Mouse (Mus musculus): ENCODE measurements at regions not wholly inside any gene's neighbourhood (a gene's known extent, or its start where the extent isn't known, plus 50 kb on each side); places are given as distances from the start of the nearest gene placed in this dataset.

- DNase-seq = no peak
Observed at GRCm38 (mm10) chr4:8992171-8992570, 753.3 kb upstream of the Car8 start.

- DNase-seq = no peak
Observed at GRCm38 (mm10) chr4:8990551-8990950, 751.7 kb upstream of the Car8 start.

DNA sequence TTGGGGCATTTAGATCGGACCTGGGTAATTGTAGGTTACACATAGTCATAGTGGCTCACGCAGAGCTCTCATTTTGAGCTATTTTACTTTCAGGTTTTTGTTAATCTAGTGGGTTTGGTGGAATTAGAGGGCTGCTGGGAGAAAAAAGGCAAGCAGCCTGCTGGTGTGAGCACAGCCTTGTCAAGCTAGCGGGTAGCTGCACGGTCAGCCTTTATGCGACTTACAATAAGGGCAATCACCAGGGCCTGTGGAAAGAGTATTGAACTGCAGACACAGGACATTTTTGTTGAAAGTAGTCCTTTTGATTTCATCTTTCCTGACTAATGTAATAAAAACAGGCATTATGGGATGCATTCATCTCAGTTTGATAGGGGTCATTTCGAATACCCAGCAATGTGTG, 750.8 kb upstream of the Car8 start:
- DNase-seq = no peak

DNA sequence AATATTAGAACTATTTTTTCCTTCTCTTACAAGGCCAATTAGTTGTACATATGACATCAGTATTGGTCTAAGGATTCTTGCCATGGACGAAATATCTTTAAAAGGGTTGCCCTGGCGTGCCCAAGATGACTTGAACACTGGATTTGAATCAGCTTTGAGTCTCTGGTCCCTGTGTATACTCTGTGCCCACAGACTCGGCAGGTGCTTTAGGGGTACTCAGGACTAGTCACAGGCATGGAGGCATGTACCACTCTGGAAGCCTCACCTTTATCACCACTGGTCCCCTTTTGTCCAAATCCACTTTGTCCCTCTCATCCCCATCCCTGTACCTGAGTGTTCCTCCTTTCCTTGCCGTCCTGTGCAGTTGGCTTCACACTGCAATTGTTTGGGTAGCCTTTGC, 750.3 kb upstream of the Car8 start:
- DNase-seq = no peak

GRCm38 (mm10) chr4:8988345-8988733, 749.5 kb upstream of the Car8 start:
- DNase-seq = no peak

DNA sequence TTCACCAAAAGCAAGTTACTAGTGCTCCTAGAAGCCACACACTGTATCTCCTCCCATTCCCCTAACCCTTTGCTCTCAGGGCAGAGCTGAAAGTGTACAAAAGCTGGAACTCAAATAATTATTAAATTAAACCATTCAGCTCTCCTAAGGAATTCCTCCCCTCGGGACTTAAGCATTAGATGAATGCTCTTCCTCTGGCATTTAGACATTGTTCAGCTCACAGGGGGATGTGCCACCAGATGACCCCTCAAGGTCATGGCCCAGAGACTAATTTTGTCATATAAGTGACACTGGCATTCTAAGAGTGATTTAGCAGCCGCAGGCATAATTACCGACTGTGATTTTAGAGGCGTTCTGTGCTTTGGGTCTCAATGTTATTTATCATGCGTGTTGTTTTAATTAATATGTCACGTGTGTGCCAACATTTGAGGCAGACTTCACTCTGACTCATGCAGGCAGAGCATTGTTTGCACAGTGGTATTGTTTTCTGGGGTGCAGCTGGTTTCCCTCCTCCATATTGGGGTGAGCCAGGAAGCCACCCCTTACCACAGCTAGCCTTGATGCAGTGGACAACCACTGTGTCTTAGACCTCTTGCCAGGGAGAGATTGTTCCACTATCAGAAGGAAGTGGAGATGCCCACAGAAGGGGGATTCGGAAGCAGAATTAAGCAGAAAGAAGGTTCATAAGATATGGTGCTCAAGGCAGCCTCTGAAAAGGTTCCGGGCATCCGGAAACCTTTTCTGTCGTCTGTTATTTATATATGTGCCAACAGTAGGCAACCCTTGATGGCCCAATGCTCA, 748.9 kb upstream of the Car8 start:
- no peak for DNase-seq

DNA sequence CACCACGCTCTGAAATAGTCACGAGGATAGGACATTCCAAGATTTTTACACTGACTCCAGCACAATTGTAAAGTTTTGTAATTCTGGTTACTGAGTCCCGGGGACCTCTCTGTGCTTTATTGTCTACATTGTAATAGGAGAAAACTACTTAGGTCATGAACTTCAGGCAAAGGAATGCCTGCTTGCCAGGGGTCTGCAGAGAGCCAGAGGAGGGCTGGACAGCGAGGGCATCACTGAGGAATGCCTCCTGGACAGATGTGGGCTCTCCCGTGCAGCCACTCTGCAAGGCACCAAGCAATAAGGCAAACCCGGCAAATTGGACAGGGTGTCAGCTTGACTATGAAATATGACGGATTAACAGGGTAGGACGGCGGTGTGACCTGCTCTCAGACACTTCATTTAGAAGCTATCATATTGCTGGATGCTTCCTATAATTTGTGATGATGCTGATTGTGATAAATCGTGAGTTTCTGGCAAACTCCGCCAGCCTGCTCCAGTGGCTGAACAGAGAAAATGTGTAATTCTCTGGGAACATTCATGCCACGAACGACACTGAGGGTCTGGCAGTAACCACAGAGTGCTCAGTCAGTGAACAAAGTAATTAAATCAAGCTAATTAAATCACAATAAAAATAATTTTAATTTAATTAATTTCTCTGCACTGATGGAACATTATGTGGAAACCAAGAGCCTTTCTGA, 747.7 kb upstream of the Car8 start:
- no peak for DNase-seq

- no peak for DNase-seq
Observed at GRCm38 (mm10) chr4:8984059-8984606, 745.3 kb upstream of the Car8 start.

DNA sequence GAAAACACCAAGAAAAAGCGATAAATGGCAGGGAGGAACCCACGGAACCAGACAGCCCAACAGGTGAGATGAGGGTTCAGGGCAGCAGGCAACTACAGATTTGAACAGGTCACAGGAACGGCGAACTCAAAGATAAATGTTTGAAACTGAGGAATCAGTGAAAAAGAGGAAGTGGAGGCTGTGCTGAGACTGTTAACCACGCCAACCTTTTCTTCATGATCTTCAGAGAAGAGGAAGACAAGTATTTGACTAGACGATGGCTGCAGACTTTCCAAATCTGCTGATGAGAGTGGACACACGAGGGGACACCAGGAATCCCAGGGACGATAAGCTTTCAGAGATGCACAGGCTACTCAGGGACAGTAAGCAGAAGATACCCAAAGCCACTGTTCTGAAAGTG, 740.1 kb upstream of the Car8 start:
- DNase-seq = no peak

DNA sequence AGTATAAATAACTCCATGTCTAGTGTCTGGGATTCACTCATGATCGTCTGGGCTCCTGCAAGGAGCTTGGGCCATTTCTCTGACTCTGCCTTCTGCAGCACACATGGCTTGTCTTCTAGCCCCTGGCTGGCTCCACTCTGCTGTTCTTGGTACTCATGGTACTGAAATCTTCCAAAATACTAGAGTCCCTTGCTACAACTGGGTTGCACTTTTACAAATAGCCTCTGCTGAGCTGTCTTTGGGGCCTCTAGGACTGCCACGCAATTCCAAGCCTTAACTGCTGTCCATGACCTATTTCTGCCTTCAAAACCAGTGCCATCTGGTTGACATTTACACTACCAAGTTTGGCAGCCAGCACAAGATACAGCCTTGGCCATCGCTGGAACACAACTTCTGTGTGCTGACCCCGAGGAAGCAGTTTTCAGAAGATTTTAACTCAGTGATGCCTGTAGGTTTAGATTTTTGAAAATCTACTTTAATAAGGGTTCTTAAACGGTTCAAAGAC, 731.2 kb upstream of the Car8 start:
- DNase-seq = no peak

DNA sequence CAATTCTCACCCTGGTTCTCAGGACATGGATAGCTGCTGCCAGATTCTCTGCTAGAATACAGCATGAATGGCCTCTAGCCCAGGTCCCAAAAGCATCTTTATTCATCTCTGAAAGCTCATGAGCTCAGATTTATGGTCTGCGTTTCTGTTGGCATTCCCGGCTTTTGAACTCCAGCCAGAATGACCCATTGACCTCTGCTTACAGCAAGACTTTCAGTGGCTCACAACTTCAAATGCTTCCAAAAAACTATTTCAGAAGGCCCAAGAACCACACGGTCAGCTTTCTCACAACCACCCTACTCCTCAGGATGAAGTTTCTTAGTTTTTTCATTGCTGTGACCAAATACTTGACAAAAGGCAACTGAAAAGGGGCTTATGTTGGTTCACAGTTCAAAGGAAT, 729.9 kb upstream of the Car8 start:
- peak; percentile 33 to 37 for DNase-seq

- no peak for DNase-seq
Observed at GRCm38 (mm10) chr4:8967986-8968385, 729.1 kb upstream of the Car8 start.

- DNase-seq = no peak
Observed at GRCm38 (mm10) chr4:8965563-8965962, 726.7 kb upstream of the Car8 start.

DNA sequence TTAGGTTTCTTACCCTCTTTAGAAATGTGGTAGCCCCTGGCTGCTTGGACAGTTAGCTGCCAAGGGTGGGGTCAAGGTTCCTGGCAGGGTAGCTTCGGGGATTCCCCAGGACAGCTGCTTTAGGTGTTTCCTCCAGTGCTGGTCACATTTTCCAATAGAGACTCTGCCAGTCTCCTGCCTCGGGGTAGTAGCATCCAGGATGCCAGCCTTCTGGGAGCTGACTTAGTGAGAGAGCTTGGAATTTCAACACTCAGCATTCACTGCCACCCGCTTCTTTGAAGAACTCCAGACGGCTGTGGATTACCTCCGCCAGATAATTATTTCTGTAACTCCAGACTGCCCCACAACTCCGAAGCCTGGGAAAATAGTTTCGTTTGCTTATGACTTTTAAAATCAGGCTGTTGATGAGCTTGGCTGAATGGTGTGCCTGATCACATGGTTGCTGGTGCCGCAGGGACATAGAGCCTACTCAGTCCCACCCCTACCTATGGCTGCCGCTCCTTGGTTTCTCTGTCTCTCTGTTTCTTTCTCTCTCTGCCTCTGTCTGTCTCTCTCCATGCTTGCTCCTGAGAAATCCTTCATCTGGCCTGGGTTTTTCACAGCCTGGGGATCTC, 724.2 kb upstream of the Car8 start:
- DNase-seq = no peak

- no peak for DNase-seq
Observed at GRCm38 (mm10) chr4:8961851-8962250, 723.0 kb upstream of the Car8 start.

- no peak for DNase-seq
Observed at GRCm38 (mm10) chr4:8957771-8958170, 718.9 kb upstream of the Car8 start.

DNA sequence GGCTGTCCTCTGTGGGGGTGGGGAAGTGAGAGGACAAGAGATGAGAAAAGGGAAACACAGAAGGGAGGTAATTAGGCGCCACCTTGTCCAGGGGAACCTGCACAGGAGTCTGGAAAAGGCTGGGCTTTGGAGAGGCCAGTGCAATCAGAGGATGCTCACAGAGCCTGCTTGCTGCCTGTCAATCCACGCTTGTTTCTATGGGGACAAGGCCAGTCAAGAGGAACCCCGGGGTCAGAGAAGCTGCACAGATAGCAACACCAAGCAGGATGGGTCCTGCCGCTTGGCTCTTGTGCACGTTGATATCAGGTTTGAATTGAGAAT, 718.1 kb upstream of the Car8 start:
- no peak for DNase-seq

DNA sequence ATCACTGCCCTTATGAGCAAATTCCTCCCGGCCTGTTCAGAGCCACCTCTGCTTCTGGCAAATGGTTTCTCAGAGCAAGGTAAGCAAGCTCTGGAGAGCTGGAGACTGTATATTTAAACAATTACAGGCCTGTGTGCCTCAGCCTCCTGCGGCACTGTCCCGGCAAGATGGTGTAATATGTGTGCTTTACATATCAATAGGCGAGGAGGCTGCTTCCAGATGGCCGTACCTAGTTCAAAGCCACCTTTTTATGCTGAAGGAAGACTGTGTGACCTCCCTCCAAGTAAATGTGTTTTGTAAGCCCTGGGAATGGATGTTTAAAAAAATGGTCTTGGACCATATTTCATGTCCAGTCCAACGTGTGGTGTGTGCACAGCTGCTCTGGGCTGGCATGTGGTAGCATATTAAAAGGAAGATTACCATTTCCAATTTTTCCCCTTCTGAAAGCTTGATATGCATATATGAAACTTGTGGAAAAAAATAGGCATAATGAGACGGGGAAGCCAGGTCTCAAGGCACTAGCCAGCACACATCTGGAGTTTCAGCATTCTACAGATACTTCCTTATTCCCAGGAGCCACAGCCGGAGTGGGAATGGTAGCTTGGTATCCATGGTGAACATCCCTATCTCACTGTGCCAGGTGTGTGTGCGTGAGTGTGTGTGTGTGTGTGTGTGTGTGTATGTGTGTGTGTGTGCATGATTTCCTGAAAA, 717.6 kb upstream of the Car8 start:
- no peak for DNase-seq

DNA sequence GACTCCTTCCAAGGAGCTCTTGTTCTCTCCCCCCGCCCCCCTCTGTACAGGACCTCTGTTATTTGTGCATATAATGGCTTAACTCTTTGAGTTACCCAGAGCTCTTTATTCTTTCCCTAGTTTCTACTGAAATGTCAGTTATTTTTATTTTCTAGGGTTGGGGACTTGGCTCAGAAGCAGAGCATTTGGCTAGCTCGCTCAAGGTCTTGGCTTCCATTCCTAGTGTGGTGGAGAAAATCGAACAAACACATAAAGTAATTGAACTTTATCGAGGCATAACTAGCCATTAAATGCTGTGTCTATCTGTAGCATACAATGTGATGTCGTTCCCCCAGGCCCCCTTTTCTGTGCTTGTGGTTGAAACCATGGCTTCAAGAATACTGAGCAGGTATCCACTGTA, 716.5 kb upstream of the Car8 start:
- DNase-seq = no peak

- DNase-seq = peak; percentile 3 to 46
Observed at GRCm38 (mm10) chr4:8954356-8954914, 715.6 kb upstream of the Car8 start.

DNA sequence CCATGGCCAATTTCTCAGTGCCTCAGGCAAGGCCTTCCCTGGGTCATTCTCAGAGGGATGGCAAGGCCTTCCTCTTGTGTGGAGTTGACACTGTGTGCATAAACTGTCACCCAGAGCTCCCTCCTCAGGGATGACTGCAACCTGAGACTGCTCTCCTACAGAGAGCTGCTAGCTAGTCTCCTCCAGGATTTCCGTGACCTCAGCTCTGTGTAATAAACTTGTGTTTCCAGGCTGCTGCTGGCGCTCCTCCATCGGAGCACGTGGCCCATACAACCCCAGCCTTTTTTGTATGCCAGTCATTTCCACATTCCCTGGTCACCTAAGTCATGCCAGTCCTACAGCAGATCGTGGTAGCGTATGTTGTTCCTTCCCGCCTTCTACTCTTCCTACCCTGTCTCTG, 714.3 kb upstream of the Car8 start:
- peak; percentile 12 to 47 for DNase-seq

- no peak for DNase-seq
Observed at GRCm38 (mm10) chr4:8949951-8950350, 711.1 kb upstream of the Car8 start.

- DNase-seq = no peak
Observed at GRCm38 (mm10) chr4:8949537-8949936, 710.7 kb upstream of the Car8 start.
